Mouse (Mus musculus) liver, adult 2 months (tissue): ENCODE results near the gene Rpn1.

ENCODE experiments used
- CTCF ChIP-seq: fragments of 200-500 bp; IDR thresholded peaks from 2 replicates; pipeline ENCODE4 v1.5.1; 2011; ENCODE audit warnings: low read depth, low read length, control low read depth
- POLR2A ChIP-seq: fragments of 200-500 bp; IDR thresholded peaks from 2 replicates; pipeline ENCODE4 v1.6.1; 2011; ENCODE audit warnings: low read length, control low read depth; ENCODE audit not compliant: insufficient read depth; ENCODE audit errors: extremely low read depth

- TF ChIP-seq CTCF (no peak), POLR2A (no peak)
Measured at GRCm38 (mm10) chr6:88107661-88108535, 23.6 kb downstream of the Rpn1 start.
